Mouse (Mus musculus): ENCODE measurements around the gene Ahcy. TPM values are rescaled to one million over a fixed set of nuclear protein-coding genes. Genes with fewer than 3 reads are reported as not detected.

Gene Ahcy
- total and polyA plus RNA-seq, 2 experiments from 2014 or later = 31.1 to 68.0 TPM

GRCm38 (mm10) chr2:155011086-155011656 lies 63.1 kb downstream of the Ahcy start:
- Histone ChIP-seq H3K4me2 (ENCODE audit: low read depth, low read length) (no peak overlapping the region), H3K4me3 (ENCODE audit: low read length) (no peak overlapping the region), H3K9me3 (ENCODE audit: low read length) (no peaks in the 10 kb centered on the region), H3K27me3 (ENCODE audit: insufficient read depth, low read length) (no peaks in the 10 kb centered on the region), H3K4me1 (ENCODE audit: insufficient read depth, low read length) (no peaks in the 10 kb centered on the region), H3K27ac (no peak overlapping the region), H3K36me3 (ENCODE audit: insufficient read depth, low read length) (no peaks in the 10 kb centered on the region), H3K9ac (replicated peaks; ENCODE audit: low read length) (no peak overlapping the region)
- no peak for ATAC-seq
- no peak for DNase-seq (ENCODE audit: low spot score)
- WGBS = 56% methylated on average over 3 of the region's 3 CpGs
- TF ChIP-seq CTCF (IDR thresholded peaks at IDR 0.05; ENCODE audit: low read depth) = no peak

Other genes starting within 250 kb of the Ahcy start
- gene Eif2s2, start 181.6 kb downstream of the Ahcy start, total RNA-seq (2014; rRNA removed) = 30.4 and 32.6 TPM in 2 replicates
- gene Eif2s2, start 181.6 kb downstream of the Ahcy start, polyA plus RNA-seq (2015; fragmentation: Nextera tagmentation; extraction: Ambion mirVana) = 92.9 and 106 TPM in 2 replicates
- 0.58 TPM in 1 of 2 replicates, not detected in the other for gene Gm14226, start 56.2 kb downstream of the Ahcy start, total RNA-seq (2014; rRNA removed)
- 0.08 and 0.14 TPM in 2 replicates for gene Gm14226, start 56.2 kb downstream of the Ahcy start, polyA plus RNA-seq (2015; fragmentation: Nextera tagmentation; extraction: Ambion mirVana)
- gene Itch, start 59.0 kb upstream of the Ahcy start, total RNA-seq (2014; rRNA removed) = 31.4 and 32.5 TPM in 2 replicates
- 22.2 and 22.5 TPM in 2 replicates for gene Itch, start 59.0 kb upstream of the Ahcy start, polyA plus RNA-seq (2015; fragmentation: Nextera tagmentation; extraction: Ambion mirVana)
- 264 and 266 TPM in 2 replicates for gene Dynlrb1, start 162.0 kb upstream of the Ahcy start, total RNA-seq (2014; rRNA removed)
- 725 and 778 TPM in 2 replicates for gene Dynlrb1, start 162.0 kb upstream of the Ahcy start, polyA plus RNA-seq (2015; fragmentation: Nextera tagmentation; extraction: Ambion mirVana)
- 618 and 737 TPM in 2 replicates for gene Map1lc3a, start 201.8 kb upstream of the Ahcy start, total RNA-seq (2014; rRNA removed)
- 853 and 903 TPM in 2 replicates for gene Map1lc3a, start 201.8 kb upstream of the Ahcy start, polyA plus RNA-seq (2015; fragmentation: Nextera tagmentation; extraction: Ambion mirVana)

Data from hindbrain, postnatal 0 days (tissue).